Mouse (Mus musculus) lung, adult 2 months (tissue): Measurements from ENCODE around the gene Prr14.
A peak's percentile ranks its signal among the peaks of the same experiment; 100 is the strongest.

ENCODE experiments used
- CTCF ChIP-seq: fragments of 200-500 bp; IDR thresholded peaks from 2 replicates; pipeline ENCODE4 v1.5.1; 2011; ENCODE audit warnings: mild to moderate bottlenecking, low read length, control low read depth; ENCODE audit not compliant: insufficient read depth
- POLR2A ChIP-seq: fragments of 200-500 bp; IDR thresholded peaks from 2 replicates; pipeline ENCODE4 v1.6.1; 2011; ENCODE audit warnings: low read depth, mild to moderate bottlenecking, control low read depth, low read length, borderline replicate concordance; ENCODE audit errors: extremely low read depth

DNA sequence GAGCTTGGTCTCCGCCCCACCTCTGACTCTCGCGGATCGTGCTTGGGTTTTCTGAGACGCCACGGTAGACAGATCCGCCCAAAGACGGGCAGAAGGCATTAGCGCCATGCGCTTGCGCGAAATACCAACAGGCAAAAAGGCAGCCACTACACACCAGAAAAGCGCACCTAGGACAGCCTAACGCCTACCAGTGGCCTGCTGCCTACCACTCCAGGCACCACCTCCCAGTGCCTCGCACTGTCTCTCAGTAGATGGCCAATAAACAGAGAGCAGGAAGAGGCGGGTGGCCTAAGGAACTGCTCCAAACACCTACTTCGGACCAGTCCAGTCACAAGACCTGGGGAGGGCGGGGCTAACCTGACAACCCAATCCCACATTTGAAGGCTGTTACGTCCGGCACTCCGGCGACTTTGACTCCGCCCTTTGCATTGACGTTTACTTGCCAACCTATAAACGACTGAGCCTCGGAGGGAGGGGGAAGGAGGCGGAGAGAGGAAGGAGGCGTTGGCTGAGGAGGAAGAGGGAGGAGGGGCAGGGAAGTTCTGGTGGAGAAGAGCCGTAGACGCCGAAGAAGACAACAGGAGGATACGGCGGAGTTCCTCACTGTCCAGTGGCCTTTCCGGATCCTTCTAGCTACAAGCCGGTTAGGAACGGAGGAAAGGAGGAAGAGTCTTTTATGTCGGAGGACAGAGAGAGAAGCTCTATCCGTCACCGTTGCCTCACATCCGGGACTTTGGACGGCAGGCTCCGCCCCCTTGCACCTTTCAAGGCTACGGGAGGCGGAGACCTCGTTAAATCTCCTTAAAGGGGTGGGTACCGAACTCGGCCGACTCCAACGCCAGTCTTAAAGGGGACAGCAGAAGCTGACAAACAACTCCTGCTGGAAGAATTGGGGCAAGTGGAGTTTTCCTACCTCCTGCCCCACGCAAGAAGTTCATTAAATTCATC lies 18.6 kb downstream of the Prr14 start:
- no peak for TF ChIP-seq CTCF
- TF ChIP-seq POLR2A: peak; percentile 94
